Comparison of ENCODE assay signal across 20 mouse cellular contexts in the genomic region with DNA sequence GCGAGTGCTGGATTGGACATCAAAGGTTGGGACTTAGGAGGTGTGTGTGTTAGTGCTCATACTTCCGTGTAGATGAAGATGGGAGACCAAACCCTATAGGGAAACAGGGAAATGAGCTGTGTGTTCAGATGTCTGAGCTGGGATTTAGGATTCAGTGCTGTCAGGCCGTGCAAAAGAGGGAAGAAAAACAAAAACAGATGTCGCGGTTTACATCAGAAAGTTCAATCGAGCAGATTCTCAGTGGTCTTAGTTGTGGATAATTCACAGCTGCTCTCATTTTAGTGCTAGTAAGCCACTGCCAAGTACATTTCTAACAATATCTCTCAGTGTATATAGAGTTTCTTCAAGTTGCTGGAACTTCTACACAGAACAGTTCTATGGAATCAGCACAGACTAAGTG. TPM values are rescaled to one million over a fixed set of nuclear protein-coding genes. Genes with fewer than 3 reads are reported as not detected.
A peak's percentile ranks its signal among the peaks of the same experiment; 100 is the strongest.
DNase-seq lines count a peak whose midpoint lies in the region; ATAC-seq and TF ChIP-seq lines count a peak whose summit lies in the region.
"Had no signal": no experiment of that assay in that cellular context is flagged by ENCODE, and none has a peak within 500 bp of the region (broad histone marks: within the 10 kb centered on the region; RNA-seq: fewer than 3 reads in every experiment).

No protein-coding gene starts in this region.

- TF ChIP-seq POLR2A in kidney, adult 2 months (IDR thresholded peaks at IDR 0.05; ENCODE audit: low read depth, low read length) = no peak

- ATAC-seq in kidney, embryonic 16.5 days (ENCODE audit: low FRiP score, low TSS enrichment) = peak; percentile 21; the same call in 1 of the 2 replicates
- ATAC-seq in embryonic facial prominence, embryonic 12.5 days (ENCODE audit: insufficient number of reproducible peaks, insufficient read depth, low FRiP score, low TSS enrichment) = no peak
- peak; percentile 81 for ATAC-seq in embryonic facial prominence, embryonic 15.5 days (ENCODE audit: insufficient number of reproducible peaks, low FRiP score, low TSS enrichment, low read depth)
- ATAC-seq in limb, embryonic 15.5 days (ENCODE audit: insufficient number of reproducible peaks, low FRiP score, low TSS enrichment, low read depth) = peak; percentile 75; the same call in 1 of the 2 replicates
- ATAC-seq: CD4-positive, CD25-positive, alpha-beta regulatory T cell, adult 4 months; forebrain, embryonic 15.5 days; midbrain, embryonic 16.5 days had no signal

- intact Hi-C loops in heart, postnatal 25 days (cut with DNase I) = no loop called here

- no peak overlapping the region for H3K9ac ChIP-seq in kidney, embryonic 16.5 days (replicated peaks; ENCODE audit: low read length)
- H3K9ac ChIP-seq in embryonic facial prominence, embryonic 12.5 days = no peak overlapping the region
- H3K9ac ChIP-seq in embryonic facial prominence, embryonic 15.5 days = no peak overlapping the region
- no peak overlapping the region for H3K9ac ChIP-seq in limb, embryonic 15.5 days
- H3K9ac ChIP-seq: forebrain, embryonic 15.5 days; hindbrain, embryonic 15.5 days; kidney, embryonic 15.5 days; liver, embryonic 15.5 days had no signal

- peak overlapping the region; percentile 0; the same call in 1 of the 2 replicates for H3K27ac ChIP-seq in kidney, embryonic 16.5 days (ENCODE audit: low read length)
- no peak overlapping the region for H3K27ac ChIP-seq in kidney, adult 2 months (ENCODE audit: insufficient read depth, low read depth, low read length)
- H3K27ac ChIP-seq in embryonic facial prominence, embryonic 12.5 days = peak overlapping the region; percentile 59
- peak overlapping the region; percentile 71 for H3K27ac ChIP-seq in embryonic facial prominence, embryonic 15.5 days (replicated peaks)
- peak overlapping the region; percentile 65; the same call in 1 of the 2 replicates for H3K27ac ChIP-seq in limb, embryonic 15.5 days
- H3K27ac ChIP-seq: forebrain, embryonic 15.5 days; hindbrain, embryonic 15.5 days; liver, embryonic 15.5 days had no signal

- H3K4me1 ChIP-seq in kidney, embryonic 16.5 days (ENCODE audit: insufficient read depth, low read length) = 0 out of 2 replicates have a peak, but pooled peaks cover 2% of the 10 kb centered on the region
- no peaks in the 10 kb centered on the region for H3K4me1 ChIP-seq in kidney, adult 2 months (ENCODE audit: control insufficient read depth, insufficient read depth, low read length)
- peaks cover 12% of the 10 kb centered on the region for H3K4me1 ChIP-seq in embryonic facial prominence, embryonic 12.5 days
- H3K4me1 ChIP-seq in embryonic facial prominence, embryonic 15.5 days = peaks cover 5% of the 10 kb centered on the region
- H3K4me1 ChIP-seq in limb, embryonic 15.5 days = peaks cover 10% of the 10 kb centered on the region
- H3K4me1 ChIP-seq: forebrain, embryonic 15.5 days; hindbrain, embryonic 15.5 days; liver, embryonic 15.5 days had no signal

- H3K27me3 ChIP-seq in kidney, embryonic 16.5 days (ENCODE audit: insufficient read depth, low read length) = no peaks in the 10 kb centered on the region
- no peaks in the 10 kb centered on the region for H3K27me3 ChIP-seq in kidney, adult 2 months (replicated peaks; ENCODE audit: control insufficient read depth, insufficient read depth, low read length)
- no peaks in the 10 kb centered on the region for H3K27me3 ChIP-seq in embryonic facial prominence, embryonic 12.5 days
- H3K27me3 ChIP-seq in embryonic facial prominence, embryonic 15.5 days = no peaks in the 10 kb centered on the region
- no peaks in the 10 kb centered on the region for H3K27me3 ChIP-seq in limb, embryonic 15.5 days
- H3K27me3 ChIP-seq: forebrain, embryonic 15.5 days; hindbrain, embryonic 15.5 days; kidney, embryonic 15.5 days; liver, embryonic 15.5 days had no signal

- DNase-seq in kidney, adult 2 months = no peak
- no peak for DNase-seq in heart, postnatal 25 days (ENCODE audit: low spot score)
- no peak for DNase-seq in cerebellum, adult 11-12 months
- DNase-seq: adrenal gland, postnatal 25 days; cerebellum, postnatal 14 days; gastrocnemius, postnatal 25 days; heart, postnatal 10 days; right cerebral cortex, postnatal 4 days; thymus, postnatal 14 days had no signal

- TF ChIP-seq CTCF in kidney, adult 2 months (conservative IDR thresholded peaks at IDR 0.05; ENCODE audit: insufficient read depth, insufficient read length, low read depth, low read length) = no peak

- 54% methylated on average over 6 of the region's 6 CpGs for WGBS in kidney, embryonic 16.5 days
- 65% methylated on average over 6 of the region's 6 CpGs for WGBS in kidney, adult 2 months
- WGBS in embryonic facial prominence, embryonic 12.5 days = 33% methylated on average over 6 of the region's 6 CpGs
- 23% methylated on average over 6 of the region's 6 CpGs for WGBS in embryonic facial prominence, embryonic 15.5 days
- WGBS in limb, embryonic 15.5 days = 20% methylated on average over 6 of the region's 6 CpGs

- no peak overlapping the region for H3K4me3 ChIP-seq in kidney, embryonic 16.5 days (ENCODE audit: low read length)
- H3K4me3 ChIP-seq in kidney, adult 2 months (ENCODE audit: insufficient read depth, low read depth, low read length) = no peak overlapping the region
- H3K4me3 ChIP-seq in embryonic facial prominence, embryonic 12.5 days = no peak overlapping the region
- no peak overlapping the region for H3K4me3 ChIP-seq in embryonic facial prominence, embryonic 15.5 days (replicated peaks)
- no peak overlapping the region for H3K4me3 ChIP-seq in limb, embryonic 15.5 days
- H3K4me3 ChIP-seq: forebrain, embryonic 15.5 days; hindbrain, embryonic 15.5 days; kidney, embryonic 15.5 days; liver, embryonic 15.5 days had no signal

- no peaks in the 10 kb centered on the region for H3K9me3 ChIP-seq in kidney, embryonic 16.5 days (ENCODE audit: low read length)
- no peaks in the 10 kb centered on the region for H3K9me3 ChIP-seq in embryonic facial prominence, embryonic 12.5 days
- H3K9me3 ChIP-seq in embryonic facial prominence, embryonic 15.5 days (replicated peaks) = no peaks in the 10 kb centered on the region
- H3K9me3 ChIP-seq in limb, embryonic 15.5 days = no peaks in the 10 kb centered on the region
- H3K9me3 ChIP-seq: forebrain, embryonic 15.5 days; hindbrain, embryonic 15.5 days; kidney, embryonic 15.5 days; liver, embryonic 15.5 days had no signal

- no peak overlapping the region for H3K4me2 ChIP-seq in kidney, embryonic 16.5 days (replicated peaks; ENCODE audit: low read depth, low read length)
- no peak overlapping the region for H3K4me2 ChIP-seq in embryonic facial prominence, embryonic 12.5 days (replicated peaks)
- H3K4me2 ChIP-seq in embryonic facial prominence, embryonic 15.5 days (replicated peaks) = peak overlapping the region; percentile 29
- H3K4me2 ChIP-seq in limb, embryonic 15.5 days = peak overlapping the region; percentile 12; the same call in 1 of the 2 replicates
- H3K4me2 ChIP-seq: forebrain, embryonic 15.5 days; hindbrain, embryonic 15.5 days; kidney, embryonic 15.5 days; liver, embryonic 15.5 days had no signal

- 0 out of 2 replicates have a peak, but pooled peaks cover 3% of the 10 kb centered on the region for H3K36me3 ChIP-seq in kidney, embryonic 16.5 days (ENCODE audit: insufficient read depth, low read length)
- no peaks in the 10 kb centered on the region for H3K36me3 ChIP-seq in kidney, adult 2 months (ENCODE audit: control insufficient read depth, insufficient read depth, low read length)
- 0 out of 2 replicates have a peak, but pooled peaks cover 8% of the 10 kb centered on the region for H3K36me3 ChIP-seq in embryonic facial prominence, embryonic 12.5 days
- H3K36me3 ChIP-seq in embryonic facial prominence, embryonic 15.5 days = peaks cover 3% of the 10 kb centered on the region; the same call in 1 of the 2 replicates
- no peaks in the 10 kb centered on the region for H3K36me3 ChIP-seq in limb, embryonic 15.5 days
- H3K36me3 ChIP-seq: liver, embryonic 15.5 days had no signal

RNA-seq across cellular contexts. Expression of a gene that starts 33.2 kb away (rescaled TPM):
- 24.7 and 33.1 TPM in 2 replicates for polyA plus RNA-seq in kidney, embryonic 16.5 days (2015; fragmentation: Nextera tagmentation; extraction: Ambion mirVana)
- 3.1 and 3.6 TPM in 2 replicates for polyA plus RNA-seq in kidney, adult 2 months (2012; rRNA removed)
- 35.3 and 41.7 TPM in 2 replicates for polyA plus RNA-seq in embryonic facial prominence, embryonic 12.5 days (2016; fragmentation: Nextera tagmentation; extraction: Ambion mirVana)
- 67.0 and 70.9 TPM in 2 replicates for polyA plus RNA-seq in embryonic facial prominence, embryonic 15.5 days (2015; fragmentation: Nextera tagmentation; extraction: Ambion mirVana)
- 55.2 and 58.4 TPM in 2 replicates for polyA plus RNA-seq in limb, embryonic 15.5 days (2015; fragmentation: Nextera tagmentation; extraction: Ambion mirVana)
- 10 to 100 TPM in 1 of 2 experiments, 1 to 10 TPM in 1; 7.1 to 10.2 TPM for total RNA-seq in heart, postnatal 25 days (2021)

RNA-seq across cellular contexts. Expression of a gene that starts 42.5 kb away (rescaled TPM):
- polyA plus RNA-seq in kidney, embryonic 16.5 days (2015; fragmentation: Nextera tagmentation; extraction: Ambion mirVana) = 37.2 and 39.3 TPM in 2 replicates
- polyA plus RNA-seq in kidney, adult 2 months (2012; rRNA removed) = 11.2 and 15.9 TPM in 2 replicates
- polyA plus RNA-seq in embryonic facial prominence, embryonic 12.5 days (2016; fragmentation: Nextera tagmentation; extraction: Ambion mirVana) = 34.9 and 37.7 TPM in 2 replicates
- 18.2 and 20.3 TPM in 2 replicates for polyA plus RNA-seq in embryonic facial prominence, embryonic 15.5 days (2015; fragmentation: Nextera tagmentation; extraction: Ambion mirVana)
- 14.6 and 16.2 TPM in 2 replicates for polyA plus RNA-seq in limb, embryonic 15.5 days (2015; fragmentation: Nextera tagmentation; extraction: Ambion mirVana)
- total RNA-seq in heart, postnatal 25 days (2021) = 10 to 100 TPM; 52.4 to 55.6 TPM
- total RNA-seq: MEL had no signal

Comparison
In these comparisons a context has a peak if more than half of its experiments do, and no peak if none do; other contexts are left out.
1. H3K4me2 ChIP-seq: peak in embryonic facial prominence, embryonic 15.5 days (single experiment) and limb, embryonic 15.5 days (single experiment); none in kidney, embryonic 16.5 days (single experiment) and embryonic facial prominence, embryonic 12.5 days (single experiment).